Mouse (Mus musculus) erythroblast, embryonic 14.5 days (primary cell): ENCODE measurements around the gene Methig1. TPM values are rescaled to one million over a fixed set of nuclear protein-coding genes. Genes with fewer than 3 reads are reported as not detected.
A peak's percentile ranks its signal among the peaks of the same experiment; 100 is the strongest.

Experiments
- H3K27me3 ChIP-seq: 2 replicates; pipeline ENCODE4 v1.6.1; 2012; ENCODE audit warnings: inconsistent platforms; ENCODE audit not compliant: control insufficient read depth
- H3K36me3 ChIP-seq: 2 replicates; pipeline ENCODE4 v1.6.1; 2012; ENCODE audit warnings: mild to moderate bottlenecking, inconsistent platforms; ENCODE audit not compliant: control insufficient read depth
- H3K4me1 ChIP-seq: 2 replicates; pipeline ENCODE4 v1.6.1; 2012; ENCODE audit warnings: inconsistent platforms; ENCODE audit not compliant: control insufficient read depth
- H3K4me3 ChIP-seq: replicated peaks from 2 replicates; pipeline ENCODE3; 2012; ENCODE audit warnings: moderate library complexity, mild to moderate bottlenecking, inconsistent platforms
- H3K9me3 ChIP-seq: 2 replicates; pipeline ENCODE4 v1.6.1; 2012; ENCODE audit warnings: low read length, inconsistent platforms, mixed read lengths; ENCODE audit not compliant: control insufficient read depth
- GATA1 ChIP-seq: IDR thresholded peaks from 2 replicates; pipeline ENCODE4 v1.6.1; 2012; ENCODE audit warnings: low read length, inconsistent platforms, mixed read lengths
- TAL1 ChIP-seq: IDR thresholded peaks from 3 replicates; pipeline ENCODE4 v1.6.1; 2012; ENCODE audit warnings: low read length, inconsistent platforms, mixed read lengths
- polyA plus RNA-seq: library from polyadenylated mRNA; stranded (reverse); fragments of >175 nt; gene quantifications from 2 replicates; pipeline ENCODE4 v1.2.3, GENCODE M21; 2012

The Methig1 gene
- polyA plus RNA-seq, 1 experiment, result not detected

DNA sequence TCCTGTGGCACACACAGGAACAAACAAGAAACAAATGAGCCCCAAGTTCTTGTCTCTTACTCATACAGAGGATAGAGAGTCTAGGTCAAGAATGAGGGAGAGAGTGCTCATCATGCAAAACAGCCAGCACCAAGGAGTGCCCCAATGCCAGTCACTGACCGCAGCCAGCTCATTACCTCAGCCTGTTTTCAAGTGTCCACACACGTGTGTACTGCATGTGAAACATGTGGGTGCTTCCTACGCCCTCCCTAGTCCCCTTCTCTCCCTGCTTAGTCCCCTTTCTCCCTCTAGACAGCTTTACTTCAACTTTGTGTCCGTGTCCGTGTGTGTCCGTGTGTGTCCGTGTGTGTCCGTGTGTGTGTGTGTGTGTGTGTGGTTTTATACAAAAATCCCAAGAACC, 26.7 kb downstream of the Methig1 start:
- peaks cover 4% of the 10 kb centered on the region for H3K4me1 ChIP-seq
- H3K27me3 ChIP-seq, result no peaks in the 10 kb centered on the region
- H3K36me3 ChIP-seq, result no peaks in the 10 kb centered on the region
- no peaks in the 10 kb centered on the region for H3K9me3 ChIP-seq
- no peak for TF ChIP-seq GATA1
- TF ChIP-seq TAL1, result no peak
- H3K4me3 ChIP-seq, result no peak overlapping the region

DNA sequence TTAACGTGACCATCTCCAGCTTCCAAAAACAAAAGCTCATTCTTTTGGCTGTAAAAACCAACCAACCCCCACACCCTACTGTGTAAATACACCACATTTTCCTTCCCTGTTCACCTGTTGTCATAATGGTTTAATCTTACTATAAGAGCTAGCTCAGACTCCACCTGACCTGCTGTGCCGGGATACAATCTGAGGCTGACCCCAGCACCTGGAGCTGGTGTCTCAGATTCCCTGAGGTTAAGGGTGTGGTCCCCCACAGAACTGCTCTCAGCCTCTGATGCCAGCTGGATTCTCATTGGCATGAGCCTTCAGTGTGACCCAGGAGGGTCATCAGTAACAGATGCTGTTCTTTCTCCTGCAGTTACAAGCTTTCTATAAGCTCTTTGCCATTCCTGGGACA, 27.2 kb downstream of the Methig1 start:
- TF ChIP-seq TAL1, result no peak
- no peak for TF ChIP-seq GATA1
- H3K4me3 ChIP-seq, result no peak overlapping the region
- no peaks in the 10 kb centered on the region for H3K36me3 ChIP-seq
- no peaks in the 10 kb centered on the region for H3K9me3 ChIP-seq
- peaks cover 4% of the 10 kb centered on the region for H3K4me1 ChIP-seq
- no peaks in the 10 kb centered on the region for H3K27me3 ChIP-seq

DNA sequence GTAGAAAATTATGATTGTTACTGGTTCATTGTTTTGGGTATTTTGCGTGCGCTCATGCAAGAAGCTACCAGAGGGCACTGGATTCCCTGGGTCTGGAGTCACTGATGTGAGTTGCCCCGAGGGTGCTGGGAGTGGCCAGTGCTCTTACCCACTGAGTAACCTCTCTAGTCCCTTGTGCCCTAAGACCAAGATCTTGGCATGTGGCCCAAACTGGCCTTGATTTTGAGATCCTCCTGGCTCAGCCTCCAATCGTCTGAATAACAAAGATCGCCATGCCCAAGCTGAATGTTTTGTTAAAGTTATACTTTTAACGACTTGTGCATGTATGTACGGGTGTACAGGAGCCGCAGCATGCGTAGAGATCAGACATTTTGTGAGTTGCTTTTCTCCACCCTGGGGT, 32.8 kb downstream of the Methig1 start:
- Histone ChIP-seq H3K4me1 (peaks cover 25% of the 10 kb centered on the region), H3K36me3 (peaks cover 39% of the 10 kb centered on the region), H3K27me3 (no peaks in the 10 kb centered on the region), H3K9me3 (no peaks in the 10 kb centered on the region), H3K4me3 (no peak overlapping the region)
- TF ChIP-seq GATA1, result no peak
- no peak for TF ChIP-seq TAL1

DNA sequence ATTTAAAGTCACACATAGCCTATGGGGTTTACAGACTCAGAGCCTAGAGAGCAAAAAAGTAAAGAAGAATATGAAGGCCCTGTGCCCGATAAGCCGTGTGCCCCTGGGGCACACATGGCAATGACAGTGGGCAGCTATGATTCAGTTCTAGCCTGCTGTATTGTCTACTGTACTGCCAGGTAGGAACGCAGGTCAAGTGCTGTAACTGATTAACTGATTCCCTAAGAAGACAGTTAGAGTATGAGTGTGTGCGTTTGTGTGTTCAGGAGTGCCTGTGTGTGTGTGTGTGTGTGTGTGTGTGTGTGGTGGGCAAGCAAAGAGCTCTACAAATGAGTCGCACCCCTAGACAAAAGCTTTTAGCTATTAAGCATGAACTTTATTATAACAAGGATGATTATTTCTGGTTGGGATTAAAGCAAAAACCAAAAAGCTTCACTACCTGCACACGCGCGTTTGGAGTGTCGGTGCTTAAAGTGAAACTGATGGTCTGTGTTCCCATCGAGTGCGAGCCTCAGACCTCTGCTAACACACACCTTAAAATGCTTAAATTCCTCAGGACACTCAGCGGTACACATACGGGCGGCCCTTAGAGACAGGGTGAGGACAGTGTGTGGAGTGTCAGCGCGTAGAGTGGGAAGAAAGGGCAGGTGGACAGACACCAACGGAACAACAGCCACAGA, 34.7 kb downstream of the Methig1 start:
- no peaks in the 10 kb centered on the region for H3K27me3 ChIP-seq
- H3K4me1 ChIP-seq, result peaks cover 45% of the 10 kb centered on the region
- TF ChIP-seq TAL1, result no peak
- TF ChIP-seq GATA1, result no peak
- no peaks in the 10 kb centered on the region for H3K9me3 ChIP-seq
- H3K4me3 ChIP-seq, result no peak overlapping the region
- peaks cover 59% of the 10 kb centered on the region for H3K36me3 ChIP-seq

DNA sequence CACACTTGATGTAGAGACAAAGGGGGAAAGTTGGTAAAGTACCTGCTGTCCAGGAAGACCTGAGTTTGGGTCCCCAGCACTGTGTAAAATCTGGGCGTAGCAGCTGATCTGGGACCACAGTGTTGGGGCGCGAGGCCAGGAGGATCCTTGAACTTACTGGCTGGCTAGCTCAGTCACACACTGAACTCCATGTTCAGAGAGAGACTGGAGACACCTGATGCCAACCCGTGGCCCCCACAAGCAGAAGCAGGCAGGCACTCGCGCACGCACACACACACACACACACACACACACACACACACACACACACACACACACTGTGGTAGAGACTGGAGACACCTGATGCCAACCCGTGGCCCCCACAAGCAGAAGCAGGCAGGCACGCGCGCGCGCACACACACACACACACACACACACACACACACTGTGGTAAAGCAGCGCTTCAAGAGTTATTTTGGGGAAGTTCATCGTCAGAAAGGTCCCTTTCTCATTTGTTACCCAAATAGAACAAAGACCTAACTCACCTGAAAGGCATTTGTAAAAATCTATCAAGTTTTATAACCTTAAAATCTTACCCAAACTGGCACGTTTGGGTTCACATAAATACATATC, 35.4 kb downstream of the Methig1 start:
- no peak overlapping the region for H3K4me3 ChIP-seq
- H3K27me3 ChIP-seq, result no peaks in the 10 kb centered on the region
- peaks cover 49% of the 10 kb centered on the region for H3K4me1 ChIP-seq
- peaks cover 65% of the 10 kb centered on the region for H3K36me3 ChIP-seq
- TF ChIP-seq TAL1 (no peak), GATA1 (no peak)
- H3K9me3 ChIP-seq, result no peaks in the 10 kb centered on the region

DNA sequence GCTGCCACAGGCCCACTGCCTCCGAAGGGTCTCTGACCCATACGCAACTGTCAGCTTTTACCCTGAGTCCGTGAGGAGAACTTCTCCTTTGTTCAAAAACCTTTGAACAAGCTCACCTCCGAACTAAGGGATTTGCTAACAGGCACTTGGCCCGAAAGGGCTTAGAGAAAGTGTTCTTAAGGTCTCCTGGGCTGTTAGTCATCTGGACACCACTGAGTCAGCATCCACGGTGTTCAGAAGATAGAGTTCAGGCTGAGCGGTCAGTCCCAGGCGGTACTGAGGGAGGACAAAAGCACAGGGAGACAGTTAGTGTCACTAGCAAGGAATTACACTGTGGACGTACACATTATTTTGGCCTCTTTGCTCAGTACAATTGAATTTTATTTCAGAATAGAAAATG, 35.9 kb downstream of the Methig1 start:
- H3K36me3 ChIP-seq, result peaks cover 71% of the 10 kb centered on the region
- H3K9me3 ChIP-seq, result no peaks in the 10 kb centered on the region
- no peak overlapping the region for H3K4me3 ChIP-seq
- peaks cover 54% of the 10 kb centered on the region for H3K4me1 ChIP-seq
- no peaks in the 10 kb centered on the region for H3K27me3 ChIP-seq
- TF ChIP-seq TAL1 (no peak), GATA1 (no peak)

DNA sequence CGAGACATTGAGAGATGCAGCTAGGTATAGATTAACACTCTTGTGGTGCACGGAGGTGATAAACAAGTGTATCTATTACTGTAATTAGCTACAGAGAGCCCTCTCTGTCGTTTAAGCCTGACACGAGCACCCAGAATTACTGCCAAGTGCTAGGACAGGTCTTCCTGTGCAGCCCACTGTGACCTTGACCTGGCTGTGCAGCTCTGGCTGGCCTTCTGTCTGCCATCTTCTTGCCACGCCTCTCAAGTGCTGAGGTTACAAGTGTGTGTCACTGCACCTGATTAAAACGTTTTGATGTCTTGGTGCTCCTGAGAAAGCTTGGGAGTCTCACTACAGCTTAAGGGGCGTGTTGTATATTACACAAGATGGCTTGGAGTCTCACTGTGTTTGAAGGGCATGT, 38.1 kb downstream of the Methig1 start:
- Histone ChIP-seq H3K27me3 (no peaks in the 10 kb centered on the region), H3K9me3 (peaks cover under 1% of the 10 kb centered on the region; the same call in 1 of the 2 replicates), H3K4me3 (no peak overlapping the region), H3K36me3 (peaks cover 92% of the 10 kb centered on the region), H3K4me1 (peaks cover 67% of the 10 kb centered on the region)
- TF ChIP-seq TAL1 (no peak), GATA1 (no peak)

- H3K4me3 ChIP-seq, result peak overlapping the region; percentile 37
- peaks cover 69% of the 10 kb centered on the region for H3K4me1 ChIP-seq
- peaks cover 95% of the 10 kb centered on the region for H3K36me3 ChIP-seq
- TF ChIP-seq TAL1 (peak; percentile 60), GATA1 (no peak; the same call in 1 of the 2 replicates)
- H3K27me3 ChIP-seq, result no peaks in the 10 kb centered on the region
- H3K9me3 ChIP-seq, result peaks cover 3% of the 10 kb centered on the region
Observed at GRCm38 (mm10) chr15:100391599-100391998, 38.6 kb downstream of the Methig1 start.

DNA sequence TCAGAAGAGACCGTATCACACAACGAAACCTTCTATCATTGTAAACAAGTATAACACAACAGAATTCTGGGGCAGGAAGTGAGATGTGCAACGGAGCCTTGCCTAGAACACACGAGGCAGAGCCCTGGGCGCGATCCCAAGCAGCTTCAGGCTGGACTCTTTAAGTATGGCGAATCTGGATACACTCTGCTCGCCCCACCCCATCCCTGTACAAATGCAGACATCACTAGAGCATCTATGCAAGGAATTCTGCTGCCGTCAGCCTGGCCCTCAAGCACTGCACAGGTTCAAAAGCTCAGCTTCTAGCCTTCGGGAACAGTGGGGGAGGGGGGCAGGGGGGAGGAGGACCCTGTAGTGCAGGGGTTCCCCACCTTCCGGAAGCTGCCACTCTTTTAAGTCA, 40.1 kb downstream of the Methig1 start:
- Histone ChIP-seq H3K4me3 (no peak overlapping the region), H3K27me3 (no peaks in the 10 kb centered on the region), H3K36me3 (peaks cover 99% of the 10 kb centered on the region), H3K9me3 (peaks cover 7% of the 10 kb centered on the region), H3K4me1 (peaks cover 74% of the 10 kb centered on the region)
- TF ChIP-seq TAL1 (no peak), GATA1 (no peak)

DNA sequence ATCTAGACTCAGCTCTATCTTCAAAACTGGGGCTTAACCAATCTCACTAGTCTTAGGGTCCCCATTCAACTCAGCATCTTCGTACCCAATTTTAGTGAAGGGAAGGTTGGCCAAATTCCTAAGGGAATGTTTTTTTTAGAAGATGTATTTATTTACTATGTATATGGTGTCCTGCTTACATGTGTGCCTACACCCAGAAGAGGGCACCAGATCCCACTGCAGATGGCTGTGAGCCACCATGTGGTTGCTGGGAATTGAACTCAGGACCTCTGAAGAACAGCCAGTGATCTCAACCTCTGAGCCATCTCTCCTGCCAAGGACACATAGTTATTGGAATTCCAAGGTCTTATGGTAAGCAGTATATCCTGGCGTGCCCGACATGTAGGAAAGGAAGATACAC, 42.6 kb downstream of the Methig1 start:
- Histone ChIP-seq H3K4me1 (peaks cover 60% of the 10 kb centered on the region), H3K27me3 (no peaks in the 10 kb centered on the region), H3K36me3 (peaks cover 100% of the 10 kb centered on the region), H3K9me3 (peaks cover 9% of the 10 kb centered on the region), H3K4me3 (no peak overlapping the region)
- no peak for TF ChIP-seq TAL1
- no peak for TF ChIP-seq GATA1
